Comparison of ENCODE assay signal across 25 mouse cellular contexts in genomic region chr12:41716946-41717345, GRCm38 (mm10).
DNase-seq lines count a peak whose midpoint lies in the region; ATAC-seq and TF ChIP-seq lines count a peak whose summit lies in the region.
"Had no signal": no experiment of that assay in that cellular context is flagged by ENCODE, and none has a peak within 500 bp of the region (broad histone marks: within the 10 kb centered on the region; RNA-seq: fewer than 3 reads in every experiment).

No protein-coding gene starts in this region.

- WGBS in forebrain, embryonic 16.5 days: 19% methylated on average over 1 of the region's 1 CpGs
- WGBS in forebrain, embryonic 15.5 days: 44% methylated on average over 1 of the region's 1 CpGs

- H3K36me3 ChIP-seq in forebrain, embryonic 16.5 days (ENCODE audit: control insufficient read depth, insufficient read depth): no peaks in the 10 kb centered on the region
- H3K36me3 ChIP-seq in forebrain, embryonic 15.5 days: no peaks in the 10 kb centered on the region
- H3K36me3 ChIP-seq: embryonic facial prominence, embryonic 13.5 days; embryonic facial prominence, embryonic 15.5 days; G1E had no signal

- H3K4me1 ChIP-seq in forebrain, embryonic 16.5 days (replicated peaks; ENCODE audit: control insufficient read depth, insufficient read depth, low read length): no peaks in the 10 kb centered on the region
- no peaks in the 10 kb centered on the region for H3K4me1 ChIP-seq in forebrain, embryonic 15.5 days
- H3K4me1 ChIP-seq: embryonic facial prominence, embryonic 13.5 days; embryonic facial prominence, embryonic 15.5 days; forebrain, embryonic 13.5 days had no signal

- no peak overlapping the region for H3K27ac ChIP-seq in forebrain, embryonic 16.5 days (ENCODE audit: low read length)
- H3K27ac ChIP-seq in forebrain, embryonic 15.5 days (replicated peaks): no peak overlapping the region
- H3K27ac ChIP-seq: embryonic facial prominence, embryonic 13.5 days; embryonic facial prominence, embryonic 15.5 days; forebrain, embryonic 13.5 days had no signal

- H3K4me2 ChIP-seq in forebrain, embryonic 16.5 days (ENCODE audit: low read length): no peak overlapping the region
- H3K4me2 ChIP-seq in forebrain, embryonic 15.5 days (replicated peaks): no peak overlapping the region
- H3K4me2 ChIP-seq: embryonic facial prominence, embryonic 13.5 days; embryonic facial prominence, embryonic 15.5 days; forebrain, embryonic 13.5 days had no signal

- H3K27me3 ChIP-seq in forebrain, embryonic 16.5 days (replicated peaks; ENCODE audit: control insufficient read depth, insufficient read depth, low read length): no peaks in the 10 kb centered on the region
- H3K27me3 ChIP-seq in forebrain, embryonic 15.5 days: no peaks in the 10 kb centered on the region
- H3K27me3 ChIP-seq: embryonic facial prominence, embryonic 13.5 days; embryonic facial prominence, embryonic 15.5 days; forebrain, embryonic 13.5 days; Patski had no signal

- H3K9ac ChIP-seq in forebrain, embryonic 16.5 days (replicated peaks; ENCODE audit: low read depth, low read length): no peak overlapping the region
- H3K9ac ChIP-seq in forebrain, embryonic 15.5 days (replicated peaks): no peak overlapping the region
- H3K9ac ChIP-seq: embryonic facial prominence, embryonic 13.5 days; embryonic facial prominence, embryonic 15.5 days; forebrain, embryonic 13.5 days had no signal

- H3K4me3 ChIP-seq in forebrain, embryonic 16.5 days (replicated peaks; ENCODE audit: low read length): no peak overlapping the region
- no peak overlapping the region for H3K4me3 ChIP-seq in forebrain, embryonic 15.5 days
- H3K4me3 ChIP-seq: embryonic facial prominence, embryonic 13.5 days; embryonic facial prominence, embryonic 15.5 days; erythroblast, embryonic 14.5 days; forebrain, embryonic 13.5 days had no signal

- DNase-seq in ES-CJ7 (ENCODE audit: low read depth, low spot score) (peak; percentile 92), R1 (ENCODE audit: low read depth, low spot score) (peak; percentile 88)
- DNase-seq in brain, embryonic 14.5 days (ENCODE audit: low read depth): peak; percentile 45
- DNase-seq in urinary bladder, postnatal 4 days (ENCODE audit: low spot score in 2 of 2): no peak
- DNase-seq in gastrocnemius, postnatal 10 days: no peak
- no peak for DNase-seq in natural killer cell, adult 2 months (ENCODE audit: low spot score in 2 of 2)
- DNase-seq: adrenal gland, adult 8-10 months; adrenal gland, postnatal 14 days; adrenal gland, postnatal 36 days; cerebellum, adult 11 months; cerebellum, adult 18-20 months; cerebellum, adult 8-10 months; cerebellum, adult 9-11 months; cerebellum, postnatal 14 days; cerebellum, postnatal 36 days; embryo, embryonic 11 days had no signal

- no peak for TF ChIP-seq CTCF in brain, embryonic 14.5 days (IDR thresholded peaks at IDR 0.05; ENCODE audit: borderline replicate concordance, extremely low read depth, insufficient read depth, insufficient read length)

- ATAC-seq in forebrain, embryonic 16.5 days: peak; percentile 33; the same call in 1 of the 2 replicates
- no peak for ATAC-seq in forebrain, embryonic 15.5 days (replicated peaks)
- ATAC-seq: activated CD4-positive, CD25-positive, alpha-beta regulatory T cell, adult 4 months; forebrain, embryonic 13.5 days; Patski had no signal

- no peak for TF ChIP-seq POLR2A in brain, embryonic 14.5 days (IDR thresholded peaks at IDR 0.05; ENCODE audit: borderline replicate concordance, extremely low read depth, insufficient read depth, insufficient read length, poor library complexity, severe bottlenecking)

- H3K9me3 ChIP-seq in forebrain, embryonic 16.5 days (ENCODE audit: control insufficient read depth, low read length): peaks cover 5% of the 10 kb centered on the region; the same call in 1 of the 2 replicates
- 0 out of 2 replicates have a peak, but pooled peaks cover 3% of the 10 kb centered on the region for H3K9me3 ChIP-seq in forebrain, embryonic 15.5 days
- H3K9me3 ChIP-seq: embryonic facial prominence, embryonic 15.5 days; G1E had no signal

Comparison
In these comparisons a context has a peak if more than half of its experiments do, and no peak if none do; other contexts are left out.
1. DNase-seq: peak in ES-CJ7 (single experiment), R1 (single experiment) and brain, embryonic 14.5 days (single experiment); none in urinary bladder, postnatal 4 days (0 of 2), gastrocnemius, postnatal 10 days (single experiment) and natural killer cell, adult 2 months (0 of 2).